Mouse (Mus musculus) stomach, postnatal 0 days (tissue): ENCODE data around the gene Cpne2.

Source experiments
- CTCF ChIP-seq: IDR thresholded peaks from 2 replicates; pipeline ENCODE4 v1.5.1; 2016; ENCODE audit warnings: antibody characterized with exemption, low read depth, mild to moderate bottlenecking, moderate library complexity
- EP300 ChIP-seq: optimal IDR thresholded peaks from 2 replicates; pipeline ENCODE3; 2016; ENCODE audit warnings: antibody characterized with exemption

GRCm38 (mm10) chr8:94540025-94540424 is 7.2 kb downstream of the Cpne2 start:
- TF ChIP-seq EP300 = no peak
- no peak for TF ChIP-seq CTCF
